Mouse (Mus musculus) testis, adult 2 months (tissue): ENCODE data around the gene D330020A13Rik.

Experiments
- CTCF ChIP-seq: fragments of 200-500 bp; IDR thresholded peaks from 2 replicates; pipeline ENCODE4 v1.5.1; 2012; ENCODE audit warnings: low read depth, mild to moderate bottlenecking, inconsistent platforms, low read length, moderate library complexity; ENCODE audit not compliant: control insufficient read depth, insufficient read depth, insufficient replicate concordance
- POLR2A ChIP-seq: fragments of 200-500 bp; IDR thresholded peaks from 2 replicates; pipeline ENCODE4 v1.6.1; 2012; ENCODE audit warnings: low read depth, mild to moderate bottlenecking, inconsistent platforms, low read length, moderate library complexity; ENCODE audit not compliant: control insufficient read depth

DNA sequence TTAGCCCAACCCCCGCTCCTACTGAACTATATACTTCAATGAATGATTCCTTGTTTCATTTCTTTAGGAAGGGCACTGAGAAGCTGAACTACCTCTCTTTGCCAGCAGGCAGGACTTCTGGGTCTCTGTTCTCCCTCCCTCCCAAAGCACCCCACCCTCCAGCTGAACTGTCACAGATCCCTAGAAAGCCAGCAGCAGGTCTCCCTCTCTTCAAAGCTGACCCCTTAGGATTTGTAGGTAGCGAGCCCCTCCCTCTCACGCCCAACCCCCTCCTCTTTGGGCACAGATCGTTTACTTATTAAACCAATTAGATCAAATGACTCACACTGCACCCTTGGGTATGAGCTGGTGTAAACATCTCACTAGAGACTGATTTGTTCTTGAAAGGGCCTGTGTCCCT lies 39.5 kb upstream of the D330020A13Rik start:
- no peak for TF ChIP-seq POLR2A
- TF ChIP-seq CTCF, result no peak
